Mouse (Mus musculus) C2C12 (cell line): ENCODE measurements around the gene Agt. TPM values are rescaled to one million over a fixed set of nuclear protein-coding genes. Genes with fewer than 3 reads are reported as not detected.

Experiments
- H3K27me3 ChIP-seq: one replicate; pipeline ENCODE4 v1.6.1; 2011; ENCODE audit not compliant: control insufficient read depth, insufficient read depth, insufficient read length
- H3K36me3 ChIP-seq: one replicate; pipeline ENCODE4 v1.6.1; 2011; ENCODE audit not compliant: control insufficient read depth, insufficient read depth
- H3K4me3 ChIP-seq: one replicate; pipeline ENCODE4 v1.5.1; 2011; ENCODE audit warnings: mild to moderate bottlenecking, control low read depth; ENCODE audit not compliant: poor library complexity, insufficient read depth, severe bottlenecking
- H3K79me2 ChIP-seq: one replicate; pipeline ENCODE4 v1.6.1; 2011; ENCODE audit not compliant: control insufficient read depth, insufficient read depth
- H3K79me3 ChIP-seq: one replicate; pipeline ENCODE4 v1.6.1; 2011; ENCODE audit warnings: low read depth, control low read depth
- H3ac ChIP-seq: one replicate; pipeline ENCODE3; 2011; ENCODE audit warnings: low read depth; ENCODE audit not compliant: control insufficient read depth, insufficient read length
- CEBPB ChIP-seq: IDR thresholded peaks from one replicate; pipeline ENCODE4 v1.6.1; 2011; ENCODE audit warnings: low read depth, mild to moderate bottlenecking, control low read depth, moderate library complexity
- CTCF ChIP-seq: IDR thresholded peaks from one replicate; pipeline ENCODE4 v1.5.1; 2011; ENCODE audit not compliant: control insufficient read depth, insufficient read depth, insufficient read length
- FOSL1 ChIP-seq: IDR thresholded peaks from one replicate; pipeline ENCODE4 v1.8.0; 2011; ENCODE audit warnings: mild to moderate bottlenecking, low read length; ENCODE audit not compliant: poor library complexity, insufficient read depth, severe bottlenecking
- MAX ChIP-seq: IDR thresholded peaks from one replicate; pipeline ENCODE4 v1.6.1; 2011; ENCODE audit warnings: mild to moderate bottlenecking, control low read depth
- MYOD1 ChIP-seq: IDR thresholded peaks from one replicate; pipeline ENCODE4 v1.6.1; 2011; ENCODE audit warnings: low read depth; ENCODE audit not compliant: control insufficient read depth, insufficient read length
- MYOG ChIP-seq: IDR thresholded peaks from one replicate; pipeline ENCODE4 v1.6.1; 2011; ENCODE audit not compliant: control insufficient read depth, insufficient read length; ENCODE audit errors: extremely low read depth
- USF1 ChIP-seq: IDR thresholded peaks from one replicate; pipeline ENCODE4 v1.6.1; 2011; ENCODE audit warnings: low read depth, mild to moderate bottlenecking, control low read depth, moderate library complexity
- polyA plus RNA-seq: library from polyadenylated mRNA; unstranded; fragments of >200 nt; fragmentation: generic; extraction: Trizol; gene quantifications from one replicate; pipeline ENCODE4 v1.2.1, GENCODE M21; 2012; ENCODE audit warnings: missing spikeins

The Agt gene
- polyA plus RNA-seq, 1 experiment: not detected

DNA sequence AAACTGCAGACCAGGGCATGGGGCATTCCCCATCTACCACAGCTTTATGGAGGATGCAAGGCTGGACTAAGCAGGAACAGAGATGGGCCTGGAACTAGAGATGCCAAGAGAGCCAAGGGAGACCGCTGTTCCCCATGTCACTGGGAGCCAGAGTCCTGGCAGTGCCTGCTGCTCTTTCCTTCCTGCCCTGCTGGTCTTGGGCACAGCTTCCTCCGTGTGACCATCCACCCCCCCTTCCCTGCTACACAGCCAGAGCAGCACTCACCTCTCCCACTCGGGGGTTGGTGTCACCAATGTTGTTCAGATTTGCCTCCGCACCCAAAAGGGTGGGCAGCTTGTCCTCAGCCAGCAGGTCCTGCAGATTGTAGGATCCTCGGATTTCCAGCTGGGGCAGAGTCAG lies 12.0 kb downstream of the Agt start:
- H3ac ChIP-seq: no peak overlapping the region
- peaks cover 3% of the 10 kb centered on the region for H3K36me3 ChIP-seq
- TF ChIP-seq FOSL1: no peak
- TF ChIP-seq MYOG: no peak
- TF ChIP-seq CEBPB: no peak
- no peak for TF ChIP-seq MYOD1
- peaks cover 27% of the 10 kb centered on the region for H3K27me3 ChIP-seq
- H3K4me3 ChIP-seq: no peak overlapping the region
- no peaks in the 10 kb centered on the region for H3K79me3 ChIP-seq
- no peaks in the 10 kb centered on the region for H3K79me2 ChIP-seq

GRCm38 (mm10) chr8:124556658-124557057 lies 12.8 kb downstream of the Agt start:
- no peak overlapping the region for H3K4me3 ChIP-seq
- H3ac ChIP-seq: no peak overlapping the region
- H3K27me3 ChIP-seq: peaks cover 25% of the 10 kb centered on the region
- no peak for TF ChIP-seq MAX
- no peak for TF ChIP-seq USF1
- no peak for TF ChIP-seq FOSL1
- no peak for TF ChIP-seq CTCF
- no peak for TF ChIP-seq MYOD1
- no peak for TF ChIP-seq MYOG
- no peak for TF ChIP-seq CEBPB
- peaks cover 11% of the 10 kb centered on the region for H3K36me3 ChIP-seq
- H3K79me2 ChIP-seq: no peaks in the 10 kb centered on the region
- H3K79me3 ChIP-seq: no peaks in the 10 kb centered on the region

DNA sequence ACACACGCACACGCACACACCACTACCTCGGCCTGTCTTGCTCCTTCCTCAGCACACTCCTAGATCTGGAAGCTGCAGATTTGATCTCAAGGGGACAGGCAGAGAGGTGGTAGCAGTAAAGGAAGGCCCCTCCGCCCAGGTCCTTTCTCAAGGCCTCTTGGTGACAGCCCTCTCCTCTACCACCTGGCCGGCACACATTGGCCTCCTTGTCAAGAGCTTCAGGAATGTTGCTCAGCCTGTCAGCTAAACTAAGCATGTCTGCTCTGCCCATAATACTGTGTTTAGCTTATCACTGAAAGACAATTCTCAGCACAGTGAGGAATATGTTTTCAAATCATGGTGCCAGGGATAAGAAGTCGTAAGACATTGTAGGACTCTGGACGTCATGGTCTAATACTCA lies 13.3 kb downstream of the Agt start:
- Histone ChIP-seq H3K4me3 (no peak overlapping the region), H3K79me2 (no peaks in the 10 kb centered on the region), H3ac (no peak overlapping the region), H3K79me3 (no peaks in the 10 kb centered on the region), H3K36me3 (peaks cover 16% of the 10 kb centered on the region), H3K27me3 (peaks cover 20% of the 10 kb centered on the region)
- TF ChIP-seq MYOG (no peak), CTCF (no peak), MYOD1 (no peak), USF1 (no peak), FOSL1 (no peak)

GRCm38 (mm10) chr8:124555113-124555750 lies 14.3 kb downstream of the Agt start:
- no peaks in the 10 kb centered on the region for H3K79me2 ChIP-seq
- peaks cover 23% of the 10 kb centered on the region for H3K36me3 ChIP-seq
- H3K4me3 ChIP-seq: no peak overlapping the region
- H3K27me3 ChIP-seq: peaks cover 11% of the 10 kb centered on the region
- no peaks in the 10 kb centered on the region for H3K79me3 ChIP-seq
- H3ac ChIP-seq: no peak overlapping the region
- no peak for TF ChIP-seq USF1
- no peak for TF ChIP-seq MAX
- TF ChIP-seq MYOD1: no peak
- no peak for TF ChIP-seq CTCF

DNA sequence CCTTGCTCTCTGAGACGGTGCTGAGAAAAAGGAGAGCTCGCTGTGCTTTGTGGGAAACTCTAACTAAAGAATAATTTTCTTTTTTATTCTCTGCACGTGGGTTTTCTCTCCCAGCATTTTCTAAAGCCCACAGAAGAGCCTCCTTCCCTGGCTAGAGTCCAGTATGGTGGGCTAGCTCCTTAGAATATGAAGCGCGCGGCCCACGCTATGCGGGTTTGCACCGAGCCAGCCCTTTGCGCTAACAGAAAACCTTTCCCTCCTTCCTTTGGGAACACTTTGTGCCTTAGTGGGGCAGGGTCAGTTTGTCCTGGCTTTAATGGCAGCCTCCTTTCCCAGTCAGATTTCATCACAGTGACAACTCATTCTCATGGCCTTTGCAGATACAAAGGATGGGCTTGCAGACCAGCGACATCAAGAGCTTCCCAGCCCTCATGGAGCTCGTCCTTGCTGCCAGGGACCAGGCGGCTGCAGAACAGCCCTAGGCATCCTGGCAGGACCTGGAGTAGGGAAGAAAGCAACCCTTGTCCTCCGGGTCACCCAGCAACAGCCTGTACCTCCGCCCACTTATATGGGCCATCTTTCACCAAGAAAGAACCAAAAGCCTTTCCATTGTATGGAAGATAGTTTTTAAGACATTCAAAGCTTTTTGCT lies 18.4 kb downstream of the Agt start:
- Histone ChIP-seq H3K27me3 (no peaks in the 10 kb centered on the region), H3K36me3 (peaks cover 42% of the 10 kb centered on the region), H3ac (no peak overlapping the region), H3K4me3 (no peak overlapping the region), H3K79me2 (no peaks in the 10 kb centered on the region), H3K79me3 (no peaks in the 10 kb centered on the region)
- TF ChIP-seq FOSL1 (no peak), CEBPB (no peak), USF1 (no peak), MYOG (no peak), MAX (no peak), MYOD1 (no peak), CTCF (no peak)

DNA sequence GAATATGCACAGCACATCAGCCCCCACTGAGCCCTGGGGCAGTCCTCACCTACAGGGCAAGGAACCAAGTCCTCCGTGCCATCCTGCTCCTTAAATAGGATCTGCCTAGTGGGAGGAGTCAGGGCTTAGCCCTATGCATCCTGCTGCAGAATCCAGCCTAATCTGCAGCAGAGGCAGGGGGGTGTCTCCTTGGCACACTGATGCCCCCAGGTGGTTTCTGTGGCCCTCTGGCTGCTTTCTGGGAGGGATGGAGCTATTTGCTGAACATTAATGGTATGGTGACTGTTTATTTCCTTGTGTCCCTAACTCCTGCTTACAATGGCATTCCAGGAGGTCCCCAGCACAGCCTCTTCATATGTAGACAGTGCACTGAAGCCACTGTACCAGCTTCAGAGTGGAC lies 21.3 kb downstream of the Agt start:
- H3K79me2 ChIP-seq: no peaks in the 10 kb centered on the region
- H3K79me3 ChIP-seq: no peaks in the 10 kb centered on the region
- H3ac ChIP-seq: no peak overlapping the region
- peaks cover 47% of the 10 kb centered on the region for H3K36me3 ChIP-seq
- TF ChIP-seq MYOG: no peak
- TF ChIP-seq USF1: no peak
- TF ChIP-seq MYOD1: no peak
- H3K27me3 ChIP-seq: no peaks in the 10 kb centered on the region
- H3K4me3 ChIP-seq: no peak overlapping the region
